Mouse (Mus musculus): Measurements from ENCODE around the gene Tmppe.

DNA sequence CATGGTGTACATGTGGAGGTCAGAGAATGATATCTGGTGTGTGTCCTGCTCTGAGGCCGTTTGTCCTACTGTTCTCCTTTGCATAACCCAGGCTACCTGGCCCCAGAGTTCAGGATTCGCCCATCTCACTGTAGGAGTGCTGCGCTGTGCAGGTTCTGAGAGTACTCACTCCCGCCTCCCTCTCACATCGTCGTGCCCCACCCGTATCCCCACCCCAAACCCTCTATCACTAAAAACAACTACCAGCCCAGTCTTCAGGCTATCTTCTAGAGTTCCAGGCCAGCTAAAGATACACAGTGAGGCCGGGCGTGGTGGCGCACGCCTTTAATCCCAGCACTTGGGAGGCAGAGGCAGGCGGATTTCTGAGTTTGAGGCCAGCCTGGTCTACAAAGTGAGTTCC is 1.2 kb upstream of the Tmppe start:
- no peak for TF ChIP-seq CTCF (IDR thresholded peaks at IDR 0.05; ENCODE audit: borderline replicate concordance, insufficient read depth, low read length)
- TF ChIP-seq POLR2A (IDR thresholded peaks at IDR 0.05; ENCODE audit: low read depth, low read length): no peak
